Mouse (Mus musculus) liver, adult 2 months (tissue): Measurements from ENCODE around the gene Pgpep1l.

Experiments used
- CTCF ChIP-seq: fragments of 200-500 bp; IDR thresholded peaks from 2 replicates; pipeline ENCODE4 v1.5.1; 2011; ENCODE audit warnings: low read depth, low read length, control low read depth
- POLR2A ChIP-seq: fragments of 200-500 bp; IDR thresholded peaks from 2 replicates; pipeline ENCODE4 v1.6.1; 2011; ENCODE audit warnings: low read length, control low read depth; ENCODE audit not compliant: insufficient read depth; ENCODE audit errors: extremely low read depth

- no peak for TF ChIP-seq CTCF
- TF ChIP-seq POLR2A = no peak
These were observed 34.5 kb upstream of the Pgpep1l start for GRCm38 (mm10) chr7:68298381-68299076.
